11 mouse cellular contexts compared by ENCODE assay signal in genomic region chr13:41997883-41998282, GRCm38 (mm10). TPM values are rescaled to one million over a fixed set of nuclear protein-coding genes. Genes with fewer than 3 reads are reported as not detected.
DNase-seq lines count a peak whose midpoint lies in the region; ATAC-seq and TF ChIP-seq lines count a peak whose summit lies in the region.
"Had no signal": no experiment of that assay in that cellular context is flagged by ENCODE, and none has a peak within 500 bp of the region (broad histone marks: within the 10 kb centered on the region; RNA-seq: fewer than 3 reads in every experiment).

No protein-coding gene starts in this region.

- no peaks in the 10 kb centered on the region for H3K36me3 ChIP-seq in heart, embryonic 14.5 days (ENCODE audit: control insufficient read depth, insufficient read depth, low read length)
- no peaks in the 10 kb centered on the region for H3K36me3 ChIP-seq in limb, embryonic 11.5 days (ENCODE audit: control insufficient read depth, insufficient read depth, low read length)

- no peaks in the 10 kb centered on the region for H3K27me3 ChIP-seq in heart, embryonic 14.5 days (ENCODE audit: control insufficient read depth, insufficient read depth, low read length)
- no peaks in the 10 kb centered on the region for H3K27me3 ChIP-seq in limb, embryonic 11.5 days (ENCODE audit: control insufficient read depth, insufficient read depth, low read length)

- intact Hi-C loops in heart, postnatal 25 days (cut with DNase I) = no loop called here

- no peak for TF ChIP-seq CTCF in brain, embryonic 14.5 days (IDR thresholded peaks at IDR 0.05; ENCODE audit: borderline replicate concordance, extremely low read depth, insufficient read depth, insufficient read length)

- no peak overlapping the region for H3K27ac ChIP-seq in heart, embryonic 14.5 days (replicated peaks in 1 of 2; ENCODE audit: control insufficient read depth in 1 of 2, insufficient read depth in 1 of 2, low read depth in 2 of 2, low read length in 2 of 2)
- H3K27ac ChIP-seq in limb, embryonic 11.5 days (replicated peaks; ENCODE audit: low read depth, low read length) = 0 out of 2 replicates have a peak overlapping the region, but pooled peaks have one; percentile 15

- 47% methylated on average over 9 of the region's 9 CpGs for WGBS in heart, embryonic 14.5 days
- WGBS in limb, embryonic 11.5 days = 11% methylated on average over 9 of the region's 9 CpGs

- H3K9ac ChIP-seq in heart, embryonic 14.5 days (ENCODE audit: low read length) = no peak overlapping the region
- no peak overlapping the region for H3K9ac ChIP-seq in limb, embryonic 11.5 days (ENCODE audit: low read length)

- ATAC-seq in heart, embryonic 14.5 days (ENCODE audit: insufficient number of reproducible peaks, insufficient read depth, low FRiP score, low read depth) = no peak
- peak; percentile 85 for ATAC-seq in limb, embryonic 11.5 days (ENCODE audit: insufficient number of reproducible peaks, low FRiP score, low TSS enrichment, low read depth)

- no peak for TF ChIP-seq POLR2A in brain, embryonic 14.5 days (IDR thresholded peaks at IDR 0.05; ENCODE audit: borderline replicate concordance, extremely low read depth, insufficient read depth, insufficient read length, poor library complexity, severe bottlenecking)

- DNase-seq in heart, postnatal 25 days (ENCODE audit: low spot score) = no peak
- DNase-seq in brain, embryonic 14.5 days (ENCODE audit: low read depth) = peak; percentile 75
- DNase-seq in embryo, embryonic 9.5 days (ENCODE audit: extremely low spot score) = peak; percentile 39
- DNase-seq in limb, embryonic 11.5 days (ENCODE audit: low spot score) = peak; percentile 79
- DNase-seq in urinary bladder, postnatal 4 days (ENCODE audit: low spot score in 2 of 2) = no peak
- DNase-seq in thymus, postnatal 10 days (ENCODE audit: low spot score in 2 of 2) = no peak
- no peak for DNase-seq in urinary bladder, postnatal 10 days (ENCODE audit: low spot score)
- DNase-seq: cerebellum, adult 11-12 months; thymus, postnatal 25 days had no signal

- peak overlapping the region; percentile 17 for H3K4me2 ChIP-seq in heart, embryonic 14.5 days (ENCODE audit: low read length)
- H3K4me2 ChIP-seq in limb, embryonic 11.5 days (ENCODE audit: low read depth, severe bottlenecking) = peak overlapping the region; percentile 0; the same call in 1 of the 2 replicates
- H3K4me2 ChIP-seq: liver, embryonic 11.5 days had no signal

- 0 out of 4 replicates have a peak, but pooled peaks cover 0 to 3% of the 10 kb centered on the region in 2 experiments for H3K4me1 ChIP-seq in heart, embryonic 14.5 days (ENCODE audit: control insufficient read depth in 2 of 2, insufficient read depth in 2 of 2, low read length in 2 of 2)
- H3K4me1 ChIP-seq in limb, embryonic 11.5 days (ENCODE audit: control insufficient read depth, insufficient read depth, low read length) = peaks cover 9% of the 10 kb centered on the region

- no peak overlapping the region for H3K4me3 ChIP-seq in heart, embryonic 14.5 days (ENCODE audit: control insufficient read depth in 1 of 2, insufficient read depth in 1 of 2, low read depth in 1 of 2, low read length in 2 of 2)
- no peak overlapping the region for H3K4me3 ChIP-seq in limb, embryonic 11.5 days (ENCODE audit: low read depth, low read length)

- no peaks in the 10 kb centered on the region for H3K9me3 ChIP-seq in heart, embryonic 14.5 days (ENCODE audit: control insufficient read depth, low read length)
- no peaks in the 10 kb centered on the region for H3K9me3 ChIP-seq in limb, embryonic 11.5 days (ENCODE audit: control insufficient read depth, low read length)

RNA-seq across cellular contexts. Expression of gene Hivep1, which starts 53.9 kb away (rescaled TPM):
- polyA plus RNA-seq in heart, embryonic 14.5 days (2014; fragmentation: Nextera tagmentation; extraction: Ambion mirVana) = 7.9 and 10.6 TPM in 2 replicates
- total RNA-seq in heart, postnatal 25 days (2021) = 10 to 100 TPM; 23.9 to 26.5 TPM
- polyA plus RNA-seq in brain, embryonic 14.5 days (2012; rRNA removed) = 26.7 and 43.0 TPM in 2 replicates
- polyA plus RNA-seq in limb, embryonic 11.5 days (2014; fragmentation: Nextera tagmentation; extraction: Ambion mirVana) = 8.7 and 14.0 TPM in 2 replicates

Comparison
In these comparisons a context has a peak if more than half of its experiments do, and no peak if none do; other contexts are left out.
1. DNase-seq: peak in brain, embryonic 14.5 days (single experiment), embryo, embryonic 9.5 days (single experiment) and limb, embryonic 11.5 days (single experiment); none in heart, postnatal 25 days (single experiment), urinary bladder, postnatal 4 days (0 of 2), thymus, postnatal 10 days (0 of 2) and urinary bladder, postnatal 10 days (single experiment).